ENCODE assay signal across 10 mouse cellular contexts in the genomic region with DNA sequence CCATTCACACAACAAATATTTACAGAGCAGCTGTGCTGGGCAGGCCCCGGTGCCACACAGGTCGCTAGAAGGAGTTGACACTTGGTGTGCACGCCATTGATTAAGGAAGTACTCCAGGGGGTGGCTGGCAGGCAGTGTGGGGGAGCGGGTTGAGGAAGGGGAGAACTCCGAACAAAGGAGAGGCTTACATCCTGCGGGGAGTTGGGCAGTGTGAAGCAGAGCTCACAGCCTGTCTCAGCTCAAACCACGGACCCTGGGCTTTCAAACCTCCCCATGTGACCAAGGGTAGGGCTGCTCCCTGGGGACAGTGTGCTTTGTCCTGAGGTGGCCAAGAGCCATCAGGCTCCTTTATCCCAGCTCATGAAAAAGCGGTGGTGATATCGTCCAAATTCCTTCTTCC.
DNase-seq lines count a peak whose midpoint lies in the region; ATAC-seq lines count a peak whose summit lies in the region.
"Had no signal": no experiment of that assay in that cellular context is flagged by ENCODE, and none has a peak within 500 bp of the region (broad histone marks: within the 10 kb centered on the region; RNA-seq: fewer than 3 reads in every experiment).

No protein-coding gene starts in this region.

- WGBS in forebrain, embryonic 15.5 days, result 3% methylated on average over 9 of the region's 9 CpGs
- WGBS in limb, embryonic 11.5 days, result 8% methylated on average over 9 of the region's 9 CpGs

- no peak; the same call in 1 of the 2 replicates for ATAC-seq in forebrain, embryonic 15.5 days (replicated peaks)
- ATAC-seq in limb, embryonic 11.5 days (ENCODE audit: insufficient number of reproducible peaks, low FRiP score, low TSS enrichment, low read depth), result no peak

- H3K4me1 ChIP-seq in forebrain, embryonic 15.5 days, result peaks cover 9% of the 10 kb centered on the region; the same call in 1 of the 2 replicates
- peaks cover 13% of the 10 kb centered on the region for H3K4me1 ChIP-seq in limb, embryonic 11.5 days (ENCODE audit: control insufficient read depth, insufficient read depth, low read length)

- H3K27me3 ChIP-seq in forebrain, embryonic 15.5 days, result no peaks in the 10 kb centered on the region
- no peaks in the 10 kb centered on the region for H3K27me3 ChIP-seq in limb, embryonic 11.5 days (ENCODE audit: control insufficient read depth, insufficient read depth, low read length)

- DNase-seq in urinary bladder, adult 18-20 months (ENCODE audit: low spot score in 2 of 2), result peak; percentile 25 to 39
- DNase-seq in urinary bladder, postnatal 10 days (ENCODE audit: low spot score), result no peak
- DNase-seq in limb, embryonic 11.5 days (ENCODE audit: low spot score), result peak; percentile 48
- peak; percentile 36 for DNase-seq in yolk sac, embryonic 10.5 days (ENCODE audit: low spot score)
- DNase-seq in left cerebral cortex, adult 9 months (ENCODE audit: low spot score in 2 of 2), result no peak
- DNase-seq in gastrocnemius, postnatal 4 days (ENCODE audit: low spot score in 2 of 2), result no peak
- DNase-seq: adrenal gland, postnatal 10 days; thymus, adult 2 months had no signal

- H3K4me2 ChIP-seq in forebrain, embryonic 15.5 days (replicated peaks), result 0 out of 2 replicates have a peak overlapping the region, but pooled peaks have one; percentile 4
- no peak overlapping the region for H3K4me2 ChIP-seq in limb, embryonic 11.5 days (ENCODE audit: low read depth, severe bottlenecking)
- H3K4me2 ChIP-seq: embryonic facial prominence, embryonic 13.5 days had no signal

- no peak overlapping the region for H3K27ac ChIP-seq in forebrain, embryonic 15.5 days (replicated peaks)
- H3K27ac ChIP-seq in limb, embryonic 11.5 days (replicated peaks; ENCODE audit: low read depth, low read length), result no peak overlapping the region
- H3K27ac ChIP-seq: embryonic facial prominence, embryonic 13.5 days had no signal

- no peaks in the 10 kb centered on the region for H3K9me3 ChIP-seq in forebrain, embryonic 15.5 days
- no peaks in the 10 kb centered on the region for H3K9me3 ChIP-seq in limb, embryonic 11.5 days (ENCODE audit: control insufficient read depth, low read length)
- H3K9me3 ChIP-seq: embryonic facial prominence, embryonic 13.5 days had no signal

- no peak overlapping the region for H3K9ac ChIP-seq in forebrain, embryonic 15.5 days (replicated peaks)
- H3K9ac ChIP-seq in limb, embryonic 11.5 days (ENCODE audit: low read length), result no peak overlapping the region
- H3K9ac ChIP-seq: embryonic facial prominence, embryonic 13.5 days had no signal

- H3K4me3 ChIP-seq in forebrain, embryonic 15.5 days, result no peak overlapping the region
- no peak overlapping the region for H3K4me3 ChIP-seq in limb, embryonic 11.5 days (ENCODE audit: low read depth, low read length)
- H3K4me3 ChIP-seq: embryonic facial prominence, embryonic 13.5 days had no signal

- no peaks in the 10 kb centered on the region for H3K36me3 ChIP-seq in forebrain, embryonic 15.5 days
- H3K36me3 ChIP-seq in limb, embryonic 11.5 days (ENCODE audit: control insufficient read depth, insufficient read depth, low read length), result no peaks in the 10 kb centered on the region
- H3K36me3 ChIP-seq: embryonic facial prominence, embryonic 13.5 days had no signal

Comparison
In these comparisons a context has a peak if more than half of its experiments do, and no peak if none do; other contexts are left out.
1. DNase-seq: peak in urinary bladder, adult 18-20 months (2 of 2), limb, embryonic 11.5 days (single experiment) and yolk sac, embryonic 10.5 days (single experiment); none in urinary bladder, postnatal 10 days (single experiment), left cerebral cortex, adult 9 months (0 of 2) and gastrocnemius, postnatal 4 days (0 of 2).